Mouse (Mus musculus) kidney, postnatal 0 days (tissue): Measurements from ENCODE around the gene Sfmbt1. TPM values are rescaled to one million over a fixed set of nuclear protein-coding genes. Genes with fewer than 3 reads are reported as not detected.

Source experiments
- ATAC-seq: fragments of 200-750 bp; cut with Nextera tagmentation; replicated peaks from 2 replicates; pipeline ENCODE4 v1.8.0; 2017; ENCODE audit warnings: low read depth, moderate number of reproducible peaks, moderate TSS enrichment, moderate library complexity; ENCODE audit not compliant: low FRiP score
- DNase-seq: peaks from one replicate; pipeline ENCODE4 v3.0.0-alpha.2; 2016; ENCODE audit warnings: low spot score
- H3K27ac ChIP-seq: fragments of 300-500 bp; sonication (generic); 2 replicates; pipeline ENCODE4 v1.5.1; 2014; ENCODE audit warnings: mild to moderate bottlenecking
- H3K27me3 ChIP-seq: fragments of 300-500 bp; sonication (generic); 2 replicates; pipeline ENCODE4 v1.6.1; 2014; ENCODE audit warnings: low read length, mixed read lengths; ENCODE audit not compliant: insufficient read depth
- H3K36me3 ChIP-seq: fragments of 300-500 bp; sonication (generic); 2 replicates; pipeline ENCODE4 v1.6.1; 2014; ENCODE audit warnings: low read length, mixed read lengths; ENCODE audit not compliant: insufficient read depth
- H3K4me1 ChIP-seq: fragments of 300-500 bp; sonication (generic); replicated peaks from 2 replicates; pipeline ENCODE4 v1.6.1; 2014; ENCODE audit warnings: antibody characterized with exemption, low read length, mixed read lengths; ENCODE audit not compliant: insufficient read depth
- H3K4me2 ChIP-seq: fragments of 300-500 bp; sonication (generic); 2 replicates; pipeline ENCODE4 v1.6.1; 2014; ENCODE audit warnings: mild to moderate bottlenecking, low read length, moderate library complexity, mixed read lengths
- H3K4me3 ChIP-seq: fragments of 300-500 bp; sonication (generic); replicated peaks from 2 replicates; pipeline ENCODE4 v1.5.1; 2014; ENCODE audit warnings: low read depth, low read length
- H3K9ac ChIP-seq: fragments of 300-500 bp; sonication (generic); 2 replicates; pipeline ENCODE4 v1.6.1; 2014; ENCODE audit warnings: low read depth, low read length
- H3K9me3 ChIP-seq: fragments of 300-500 bp; sonication (generic); replicated peaks from 2 replicates; pipeline ENCODE4 v1.6.1; 2016; ENCODE audit warnings: low read length, inconsistent platforms, mixed read lengths
- CTCF ChIP-seq: IDR thresholded peaks from 2 replicates; pipeline ENCODE4 v1.5.1; 2016; ENCODE audit warnings: antibody characterized with exemption, low read depth, mild to moderate bottlenecking, moderate library complexity
- WGBS: fragments of 180-500 bp; shearing (Covaris S2); extraction: QIAGEN DNeasy Blood & Tissue Kit; methylation state at CpG from one replicate; pipeline ENCODE4 v1.1.7; 2014; 5-methylcytosine and 5-hydroxymethylcytosine counted together
- polyA plus RNA-seq: library from polyadenylated mRNA; unstranded; fragments of >200 nt; fragmentation: Nextera tagmentation; extraction: Ambion mirVana; gene quantifications from 2 replicates; pipeline ENCODE4 v1.2.1, GENCODE M21; 2015

Sfmbt1 gene
- polyA plus RNA-seq, 1 experiment from 2014 or later, result 10.9 TPM

DNA sequence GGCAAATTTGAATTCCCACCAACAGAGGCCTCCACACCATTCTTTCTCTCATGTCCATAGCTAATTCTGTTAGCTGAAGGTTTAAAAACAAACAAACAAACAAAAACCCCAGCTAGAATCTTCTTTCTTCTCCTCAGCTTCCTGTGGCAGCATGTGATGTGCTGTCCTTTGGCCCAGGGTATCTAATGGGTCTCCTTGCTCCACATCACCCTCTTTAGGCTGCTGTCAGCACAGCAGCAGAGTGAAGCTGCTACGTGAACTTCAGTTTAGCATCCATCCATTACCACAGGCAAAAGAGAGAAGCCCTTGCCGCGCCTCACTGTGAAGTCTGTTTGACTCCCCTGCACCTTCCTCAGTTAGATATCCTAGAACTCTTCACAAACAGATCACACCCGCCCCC is 143.3 kb downstream of the Sfmbt1 start:
- DNase-seq (no peak), ATAC-seq (no peak)
- no peaks in the 10 kb centered on the region for H3K4me1 ChIP-seq
- TF ChIP-seq CTCF, result peak; percentile 48
- no peak overlapping the region for H3K27ac ChIP-seq
- H3K9ac ChIP-seq, result no peak overlapping the region
- H3K9me3 ChIP-seq, result no peaks in the 10 kb centered on the region
- WGBS, result 57% methylated on average over 4 of the region's 4 CpGs
- no peak overlapping the region for H3K4me2 ChIP-seq
- no peaks in the 10 kb centered on the region for H3K36me3 ChIP-seq
- H3K27me3 ChIP-seq, result no peaks in the 10 kb centered on the region
- no peak overlapping the region for H3K4me3 ChIP-seq

DNA sequence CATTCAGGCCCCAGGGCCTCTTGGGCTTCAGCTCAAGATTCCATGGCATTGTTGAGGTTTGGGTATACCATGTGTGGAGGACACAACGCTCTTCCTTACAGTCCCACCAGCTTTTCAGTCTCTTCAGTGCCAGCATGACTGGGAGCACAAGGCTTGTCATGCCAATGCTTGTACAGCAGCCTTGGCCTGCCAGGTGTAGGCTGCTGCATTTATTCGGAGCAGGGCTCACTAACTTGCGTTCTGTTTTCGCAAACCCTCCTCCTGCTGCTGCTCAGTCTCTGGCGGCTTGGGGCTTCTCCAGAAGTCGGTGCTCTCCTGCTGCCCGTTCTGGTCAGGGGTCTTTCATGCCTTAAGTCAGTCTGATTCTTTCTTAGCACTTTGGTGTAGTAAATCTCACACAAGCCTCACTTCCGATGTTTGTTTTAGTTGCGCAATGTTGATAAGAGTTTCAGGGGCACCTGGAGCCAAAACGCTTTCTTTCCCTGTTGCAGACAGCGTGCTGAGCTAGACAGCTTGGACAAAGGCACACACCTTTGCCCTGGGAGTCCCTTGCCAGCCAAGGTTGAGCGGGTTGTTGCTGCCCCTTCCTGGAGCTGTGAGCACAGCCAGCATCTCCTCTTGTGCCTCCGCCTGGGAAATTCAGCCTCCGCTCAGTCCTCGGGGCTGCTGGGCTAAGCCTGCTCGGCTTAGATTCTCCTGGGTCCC is 146.9 kb downstream of the Sfmbt1 start:
- Histone ChIP-seq H3K4me3 (no peak overlapping the region), H3K9me3 (no peaks in the 10 kb centered on the region), H3K36me3 (no peaks in the 10 kb centered on the region), H3K4me1 (no peaks in the 10 kb centered on the region), H3K27ac (no peak overlapping the region), H3K9ac (no peak overlapping the region), H3K27me3 (no peaks in the 10 kb centered on the region), H3K4me2 (no peak overlapping the region)
- 52% methylated on average over 16 of the region's 16 CpGs for WGBS
- ATAC-seq (no peak), DNase-seq (no peak)
- no peak for TF ChIP-seq CTCF

DNA sequence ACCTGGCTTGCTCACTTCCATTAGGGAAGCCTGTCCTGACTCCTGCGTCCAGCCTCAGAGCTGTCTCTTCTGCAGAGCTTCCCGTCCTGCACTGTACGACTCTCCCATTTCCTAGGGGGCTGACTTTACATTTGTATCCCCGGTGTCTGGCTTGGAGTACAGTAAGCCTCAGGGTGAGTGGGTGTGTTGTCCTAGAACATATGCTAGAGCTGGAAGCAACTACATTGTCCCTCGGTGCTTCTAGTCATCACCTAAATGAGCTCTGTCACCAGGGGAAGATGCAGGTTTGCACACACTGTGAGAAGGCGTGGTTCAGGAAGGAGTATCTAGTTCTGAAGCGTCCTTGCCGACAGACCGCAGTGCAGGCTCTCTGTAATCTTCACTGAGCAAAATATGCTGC is 147.7 kb downstream of the Sfmbt1 start:
- Histone ChIP-seq H3K27me3 (no peaks in the 10 kb centered on the region), H3K36me3 (no peaks in the 10 kb centered on the region), H3K4me1 (no peaks in the 10 kb centered on the region), H3K4me2 (no peak overlapping the region), H3K9me3 (no peaks in the 10 kb centered on the region), H3K27ac (no peak overlapping the region), H3K4me3 (no peak overlapping the region), H3K9ac (no peak overlapping the region)
- TF ChIP-seq CTCF, result no peak
- ATAC-seq (no peak), DNase-seq (no peak)
- 85% methylated on average over 9 of the region's 9 CpGs for WGBS

DNA sequence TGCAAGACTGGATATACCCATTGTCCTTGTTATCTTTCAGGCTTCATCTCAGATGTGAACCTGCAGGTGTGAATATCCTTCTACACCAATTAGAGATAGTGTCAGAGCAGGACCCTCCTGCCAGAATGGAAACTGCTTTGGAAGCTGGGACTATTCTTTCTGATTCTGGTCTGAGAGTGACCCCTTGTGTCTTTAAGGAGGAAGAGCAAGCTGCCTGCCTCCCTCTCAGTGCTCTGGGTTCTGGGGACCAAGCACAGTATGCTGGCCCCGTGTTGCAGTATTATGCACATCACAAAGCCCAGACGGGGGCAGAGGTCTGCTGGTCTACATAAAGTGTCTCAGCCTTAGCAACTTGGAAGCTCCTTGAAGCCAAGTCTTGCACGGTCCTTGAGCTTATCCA is 150.7 kb downstream of the Sfmbt1 start:
- no peaks in the 10 kb centered on the region for H3K27me3 ChIP-seq
- no peaks in the 10 kb centered on the region for H3K9me3 ChIP-seq
- DNase-seq, result peak; percentile 69
- H3K4me3 ChIP-seq, result no peak overlapping the region
- no peaks in the 10 kb centered on the region for H3K4me1 ChIP-seq
- ATAC-seq, result 0 out of 2 replicates have a peak, but pooled peaks have one; percentile 26
- no peaks in the 10 kb centered on the region for H3K36me3 ChIP-seq
- TF ChIP-seq CTCF, result peak; percentile 75
- WGBS, result 66% methylated on average over 3 of the region's 3 CpGs
- no peak overlapping the region for H3K27ac ChIP-seq
- no peak overlapping the region for H3K4me2 ChIP-seq
- H3K9ac ChIP-seq, result no peak overlapping the region

DNA sequence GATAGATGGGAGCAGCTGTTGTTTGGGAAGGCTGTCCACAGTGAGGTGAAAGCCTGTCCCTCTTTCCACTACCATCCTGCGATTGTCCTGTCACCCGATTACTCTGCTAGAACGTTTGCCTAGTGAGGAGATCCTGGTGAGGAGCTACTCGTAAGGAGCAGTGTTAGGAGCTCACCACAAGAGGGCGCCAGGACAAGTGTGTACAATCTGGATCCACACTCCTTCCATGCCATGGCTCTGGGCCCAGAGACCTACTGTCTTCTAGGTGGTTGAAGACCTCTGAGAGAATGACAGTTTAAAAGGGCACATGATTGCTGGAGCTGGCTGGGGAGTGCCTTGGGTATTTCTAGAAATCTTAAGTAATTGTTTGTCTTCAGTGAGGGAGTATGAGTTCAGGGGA is 152.4 kb downstream of the Sfmbt1 start:
- peak; percentile 87 for TF ChIP-seq CTCF
- no peaks in the 10 kb centered on the region for H3K9me3 ChIP-seq
- no peaks in the 10 kb centered on the region for H3K4me1 ChIP-seq
- ATAC-seq (0 out of 2 replicates have a peak, but pooled peaks have one; percentile 33), DNase-seq (peak; percentile 91)
- no peaks in the 10 kb centered on the region for H3K36me3 ChIP-seq
- WGBS, result 26% methylated on average over 5 of the region's 5 CpGs
- no peak overlapping the region for H3K4me2 ChIP-seq
- no peaks in the 10 kb centered on the region for H3K27me3 ChIP-seq
- no peak overlapping the region for H3K27ac ChIP-seq
- H3K9ac ChIP-seq, result no peak overlapping the region
- no peak overlapping the region for H3K4me3 ChIP-seq

DNA sequence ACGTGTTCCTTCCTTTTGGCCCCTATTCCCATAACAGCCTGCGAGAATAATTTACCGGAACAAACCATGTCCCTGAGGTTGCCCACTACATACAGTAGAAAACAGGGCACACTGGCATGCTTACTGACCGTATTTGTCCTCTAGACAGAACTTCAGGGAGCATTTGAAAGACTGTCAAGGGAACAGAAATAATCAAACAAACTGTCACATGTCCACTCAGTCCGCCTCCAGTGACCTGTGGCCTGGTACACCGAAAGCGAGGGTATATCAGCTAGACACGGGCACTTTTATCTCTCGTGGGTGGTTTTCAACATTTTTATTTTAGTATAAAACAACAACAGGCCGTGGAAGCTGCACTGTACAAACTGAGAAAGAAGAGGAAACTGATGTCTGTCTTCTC is 154.2 kb downstream of the Sfmbt1 start:
- H3K27me3 ChIP-seq, result no peaks in the 10 kb centered on the region
- 88% methylated on average over 10 of the region's 10 CpGs for WGBS

More for the DNA sequence above, 154.2 kb downstream of the Sfmbt1 start:
- no peak for DNase-seq
- no peak for TF ChIP-seq CTCF
- H3K9ac ChIP-seq, result no peak overlapping the region
- no peaks in the 10 kb centered on the region for H3K9me3 ChIP-seq
- H3K4me1 ChIP-seq, result no peaks in the 10 kb centered on the region
- ATAC-seq, result no peak
- H3K4me2 ChIP-seq, result no peak overlapping the region
- H3K36me3 ChIP-seq, result 0 out of 2 replicates have a peak, but pooled peaks cover 6% of the 10 kb centered on the region
- H3K4me3 ChIP-seq, result no peak overlapping the region
- H3K27ac ChIP-seq, result no peak overlapping the region
